Mouse (Mus musculus): ENCODE measurements around the gene Ccdc62.

DNA sequence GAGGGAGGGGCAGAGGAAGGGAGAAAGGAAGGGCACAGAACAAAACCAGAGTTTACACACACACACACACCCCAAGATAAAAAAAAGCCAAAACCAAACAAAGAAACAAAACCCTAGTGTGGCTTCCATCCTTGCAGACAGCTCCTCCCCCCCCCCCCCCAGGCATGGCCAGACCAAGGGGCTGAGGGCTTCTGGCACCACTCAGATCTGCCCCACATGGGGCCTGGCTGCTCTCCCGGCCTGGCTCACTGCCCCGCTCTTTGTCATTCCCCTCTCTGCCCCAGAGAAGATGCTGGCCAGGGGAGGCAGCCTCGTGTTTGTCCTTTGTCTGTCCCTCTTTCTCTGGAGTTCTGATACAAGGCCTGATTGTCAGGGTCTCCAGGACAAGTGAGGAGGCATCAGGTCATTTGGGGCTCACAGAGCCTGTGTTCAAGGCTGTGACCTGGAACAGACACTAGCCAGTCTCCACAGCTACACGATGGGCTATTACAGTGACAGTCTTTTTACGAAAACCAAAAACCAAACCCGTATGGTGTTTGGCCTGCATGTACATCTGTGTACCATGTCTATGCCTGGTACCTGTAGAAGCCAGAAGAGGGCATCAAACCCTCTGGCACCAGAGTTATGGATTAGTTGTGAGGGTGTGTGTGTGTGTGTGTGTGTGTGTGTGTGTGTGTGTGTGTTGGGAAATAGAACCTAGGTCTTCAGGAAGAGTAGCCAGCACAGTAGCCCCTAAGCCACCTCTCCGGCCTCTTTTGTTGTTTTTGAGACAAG lies 63.0 kb downstream of the Ccdc62 start:
- no peak for TF ChIP-seq POLR2A (IDR thresholded peaks at IDR 0.05; ENCODE audit: insufficient read length, low read depth)
- TF ChIP-seq E2F4 (IDR thresholded peaks at IDR 0.05; ENCODE audit: insufficient read depth) = no peak
- no peak for TF ChIP-seq CEBPB (IDR thresholded peaks at IDR 0.05; ENCODE audit: insufficient read depth, poor library complexity, severe bottlenecking)
- TF ChIP-seq TCF12 (IDR thresholded peaks at IDR 0.05; ENCODE audit: insufficient read depth, poor library complexity, severe bottlenecking) = no peak
- no peak for TF ChIP-seq MYOD1 (IDR thresholded peaks at IDR 0.05; ENCODE audit: control insufficient read depth in 1 of 3, insufficient read length in 2 of 3, low read depth in 2 of 3)
- no peak for TF ChIP-seq USF1 (IDR thresholded peaks at IDR 0.05; ENCODE audit: low read depth)
- no peak for TF ChIP-seq MYOG (IDR thresholded peaks at IDR 0.05; ENCODE audit: control insufficient read depth in 1 of 3, insufficient read depth in 1 of 3, insufficient read length in 2 of 3, low read depth in 2 of 3)
- no peak for TF ChIP-seq MAX (IDR thresholded peaks at IDR 0.05; ENCODE audit: low read depth)

All from myocyte (in vitro differentiated cells).